Mouse (Mus musculus) hindbrain, embryonic 11.5 days (tissue): ENCODE measurements at regions not wholly inside any gene's neighbourhood (a gene's known extent, or its start where the extent isn't known, plus 50 kb on each side); places are given as distances from the start of the nearest gene placed in this dataset.

Experiments used
- ATAC-seq: fragments of 200-750 bp; cut with Nextera tagmentation; 2 replicates; pipeline ENCODE4 v1.8.0; 2017; ENCODE audit warnings: mild to moderate bottlenecking, moderate TSS enrichment, moderate library complexity; ENCODE audit not compliant: low FRiP score
- DNase-seq: peaks from one replicate; pipeline ENCODE4 v3.0.0-alpha.2; 2015; ENCODE audit warnings: low spot score
- H3K27ac ChIP-seq: fragments of 300-500 bp; sonication (generic); 2 replicates; pipeline ENCODE4 v1.5.1; 2014; ENCODE audit warnings: mild to moderate bottlenecking, low read depth, low read length
- H3K27me3 ChIP-seq: fragments of 300-500 bp; sonication (generic); 2 replicates; pipeline ENCODE4 v1.6.1; 2014; ENCODE audit warnings: mild to moderate bottlenecking, low read length, moderate library complexity, mixed read lengths; ENCODE audit not compliant: control insufficient read depth, insufficient read depth
- H3K36me3 ChIP-seq: fragments of 300-500 bp; sonication (generic); 2 replicates; pipeline ENCODE4 v1.6.1; 2014; ENCODE audit warnings: mild to moderate bottlenecking, low read length, moderate library complexity, mixed read lengths; ENCODE audit not compliant: control insufficient read depth, insufficient read depth
- H3K4me1 ChIP-seq: fragments of 300-500 bp; sonication (generic); replicated peaks from 2 replicates; pipeline ENCODE4 v1.6.1; 2014; ENCODE audit warnings: low read length, mixed read lengths; ENCODE audit not compliant: control insufficient read depth, insufficient read depth
- H3K4me2 ChIP-seq: fragments of 300-500 bp; sonication (generic); replicated peaks from 2 replicates; pipeline ENCODE4 v1.6.1; 2014; ENCODE audit warnings: mild to moderate bottlenecking, low read depth, low read length
- H3K4me3 ChIP-seq: fragments of 300-500 bp; sonication (generic); 2 replicates; pipeline ENCODE4 v1.5.1; 2014; ENCODE audit warnings: low read depth, low read length
- H3K9ac ChIP-seq: fragments of 300-500 bp; sonication (generic); 2 replicates; pipeline ENCODE4 v1.6.1; 2014; ENCODE audit warnings: low read depth, low read length
- H3K9me3 ChIP-seq: fragments of 300-500 bp; sonication (generic); 2 replicates; pipeline ENCODE4 v1.6.1; 2016; ENCODE audit warnings: low read length; ENCODE audit not compliant: control insufficient read depth
- WGBS: fragments of 180-500 bp; shearing (Covaris S2); extraction: QIAGEN DNeasy Blood & Tissue Kit; methylation state at CpG from one replicate; pipeline ENCODE4 v1.1.7; 2014; 5-methylcytosine and 5-hydroxymethylcytosine counted together

DNA sequence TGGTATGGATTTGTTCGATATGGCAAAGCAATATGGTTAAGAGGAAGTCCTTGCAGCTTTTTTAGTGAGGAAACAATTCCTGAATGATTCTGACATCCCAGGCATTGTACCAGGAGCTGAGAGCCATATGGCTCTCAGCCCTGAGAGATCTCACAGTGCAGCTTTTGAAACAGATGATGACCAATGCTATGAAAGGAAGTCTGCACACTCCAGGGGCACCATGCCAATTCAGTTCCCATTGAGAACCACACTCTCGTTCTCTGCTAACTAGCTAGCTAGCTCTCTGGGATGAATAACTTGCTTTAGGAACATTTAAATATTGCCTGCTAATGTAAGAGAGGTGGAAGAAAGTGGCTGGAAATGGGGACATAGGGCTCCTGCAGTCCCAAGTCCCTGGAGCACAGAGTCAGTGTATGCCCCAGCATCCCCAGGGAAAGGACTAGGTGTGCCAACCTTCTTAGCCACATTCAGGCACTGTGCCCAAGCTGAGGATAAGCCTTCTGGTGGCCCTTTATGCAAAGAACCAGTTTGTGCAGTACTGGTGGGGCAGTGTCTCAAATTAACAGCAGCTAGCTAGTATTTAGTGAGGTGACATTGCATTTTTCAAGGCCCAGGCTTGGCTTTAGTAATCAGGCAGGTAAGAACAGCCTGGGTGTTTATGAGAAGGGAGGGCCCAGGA, 61.8 kb upstream of the Nampt start:
- H3K9me3 ChIP-seq: no peaks in the 10 kb centered on the region
- DNase-seq: no peak
- H3K4me2 ChIP-seq: no peak overlapping the region
- H3K9ac ChIP-seq: no peak overlapping the region
- ATAC-seq: no peak
- no peaks in the 10 kb centered on the region for H3K27me3 ChIP-seq
- H3K4me3 ChIP-seq: no peak overlapping the region
- H3K4me1 ChIP-seq: no peaks in the 10 kb centered on the region
- H3K36me3 ChIP-seq: no peaks in the 10 kb centered on the region
- H3K27ac ChIP-seq: no peak overlapping the region
- 85% methylated on average over 2 of the region's 2 CpGs for WGBS

DNA sequence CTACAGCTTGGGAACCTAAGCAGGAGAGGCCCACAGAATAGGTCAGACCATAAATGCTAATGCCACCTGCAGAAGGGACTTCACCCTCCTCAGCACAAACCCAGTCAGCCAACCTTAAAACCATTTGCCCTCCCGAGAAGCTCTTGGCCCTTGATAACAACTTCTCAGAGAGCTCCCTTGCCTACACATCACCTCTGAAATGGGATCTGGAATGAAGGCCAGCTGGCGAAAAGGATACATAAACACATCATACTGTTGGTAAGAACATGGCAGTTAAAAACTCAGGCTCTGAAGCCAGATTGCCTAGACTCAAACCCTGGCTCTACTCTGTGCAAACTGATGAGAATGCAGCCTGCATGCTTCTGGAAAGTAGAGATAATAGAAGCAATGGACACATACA, 61.2 kb upstream of the Nampt start:
- DNase-seq: no peak
- Histone ChIP-seq H3K27ac (no peak overlapping the region), H3K4me3 (no peak overlapping the region), H3K4me2 (no peak overlapping the region), H3K4me1 (no peaks in the 10 kb centered on the region), H3K27me3 (no peaks in the 10 kb centered on the region), H3K9me3 (no peaks in the 10 kb centered on the region), H3K36me3 (no peaks in the 10 kb centered on the region), H3K9ac (no peak overlapping the region)
- ATAC-seq: no peak
- 91% methylated on average over 2 of the region's 2 CpGs for WGBS

- H3K9me3 ChIP-seq: no peaks in the 10 kb centered on the region
- H3K4me3 ChIP-seq: no peak overlapping the region
- no peak overlapping the region for H3K27ac ChIP-seq
- H3K27me3 ChIP-seq: no peaks in the 10 kb centered on the region
- H3K9ac ChIP-seq: no peak overlapping the region
- DNase-seq (no peak), ATAC-seq (no peak)
- no peaks in the 10 kb centered on the region for H3K4me1 ChIP-seq
- WGBS: 86% methylated on average over 3 of the region's 3 CpGs
- no peak overlapping the region for H3K4me2 ChIP-seq
- no peaks in the 10 kb centered on the region for H3K36me3 ChIP-seq
Observed at GRCm38 (mm10) chr12:32760627-32761026, 58.7 kb upstream of the Nampt start.

DNA sequence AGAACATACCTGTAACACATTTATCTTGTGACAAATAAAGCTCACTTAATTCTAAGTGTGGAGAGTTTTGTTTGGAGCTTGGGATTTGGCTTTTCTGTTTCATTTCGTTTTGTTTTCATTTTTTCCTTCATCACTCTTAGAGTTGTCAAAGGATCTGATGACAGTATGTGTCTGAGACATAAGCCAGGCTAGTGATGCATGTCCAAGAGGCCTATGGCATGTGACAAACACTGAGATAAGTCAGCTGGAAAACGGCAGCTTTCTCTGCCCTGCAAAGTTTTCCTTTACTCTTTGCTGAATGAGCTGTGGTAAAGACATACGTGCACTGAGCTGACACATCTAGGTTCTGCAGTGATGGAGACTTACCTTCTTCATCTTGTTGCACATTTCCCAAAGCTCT, 58.3 kb upstream of the Nampt start:
- DNase-seq: no peak
- no peak overlapping the region for H3K4me3 ChIP-seq
- no peak overlapping the region for H3K9ac ChIP-seq
- H3K4me1 ChIP-seq: no peaks in the 10 kb centered on the region
- H3K27ac ChIP-seq: no peak overlapping the region
- no peaks in the 10 kb centered on the region for H3K9me3 ChIP-seq
- no peaks in the 10 kb centered on the region for H3K36me3 ChIP-seq
- H3K27me3 ChIP-seq: no peaks in the 10 kb centered on the region
- WGBS: 71% methylated on average over 3 of the region's 3 CpGs
- ATAC-seq: no peak
- H3K4me2 ChIP-seq: no peak overlapping the region

DNA sequence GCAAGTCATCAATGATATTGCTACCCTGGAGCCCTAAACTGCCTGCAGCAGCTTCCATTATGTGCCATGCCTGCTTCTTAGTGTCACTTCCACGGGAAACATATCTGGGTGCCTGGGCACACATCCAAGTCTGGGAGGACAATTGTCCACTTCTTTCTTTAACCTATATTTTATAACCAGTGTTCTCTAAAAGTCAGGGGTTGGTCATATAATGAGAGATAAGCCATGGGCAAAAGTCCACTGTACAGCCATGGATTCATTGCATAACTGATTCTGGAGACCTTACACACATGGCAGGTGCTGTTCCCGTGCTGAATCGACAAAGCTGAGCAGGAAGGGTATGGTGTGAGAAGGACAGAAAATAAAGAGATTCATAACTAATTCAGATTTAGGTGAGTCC, 55.1 kb upstream of the Nampt start:
- H3K4me3 ChIP-seq: no peak overlapping the region
- H3K4me2 ChIP-seq: no peak overlapping the region
- H3K4me1 ChIP-seq: no peaks in the 10 kb centered on the region
- ATAC-seq: no peak
- DNase-seq: no peak
- H3K27ac ChIP-seq: no peak overlapping the region
- 91% methylated on average over 3 of the region's 3 CpGs for WGBS
- H3K27me3 ChIP-seq: no peaks in the 10 kb centered on the region
- no peak overlapping the region for H3K9ac ChIP-seq
- no peaks in the 10 kb centered on the region for H3K9me3 ChIP-seq
- no peaks in the 10 kb centered on the region for H3K36me3 ChIP-seq

- no peaks in the 10 kb centered on the region for H3K27me3 ChIP-seq
- H3K4me3 ChIP-seq: no peak overlapping the region
- DNase-seq (no peak), ATAC-seq (no peak)
- no peak overlapping the region for H3K27ac ChIP-seq
- H3K9ac ChIP-seq: no peak overlapping the region
- H3K4me1 ChIP-seq: no peaks in the 10 kb centered on the region
- H3K36me3 ChIP-seq: no peaks in the 10 kb centered on the region
- WGBS: 88% methylated on average over 7 of the region's 7 CpGs
- H3K9me3 ChIP-seq: no peaks in the 10 kb centered on the region
- no peak overlapping the region for H3K4me2 ChIP-seq
Observed at GRCm38 (mm10) chr12:32764747-32765146, 54.6 kb upstream of the Nampt start.

- no peaks in the 10 kb centered on the region for H3K27me3 ChIP-seq
- no peak overlapping the region for H3K9ac ChIP-seq
- no peak overlapping the region for H3K4me3 ChIP-seq
- no peaks in the 10 kb centered on the region for H3K36me3 ChIP-seq
- DNase-seq (no peak), ATAC-seq (no peak)
- no peaks in the 10 kb centered on the region for H3K9me3 ChIP-seq
- H3K4me1 ChIP-seq: no peaks in the 10 kb centered on the region
- H3K27ac ChIP-seq: no peak overlapping the region
- H3K4me2 ChIP-seq: no peak overlapping the region
Observed at GRCm38 (mm10) chr12:32765861-32766260, 53.5 kb upstream of the Nampt start.

- H3K9ac ChIP-seq: no peak overlapping the region
- 79% methylated on average over 3 of the region's 3 CpGs for WGBS
- no peak overlapping the region for H3K27ac ChIP-seq
- ATAC-seq: no peak
- no peaks in the 10 kb centered on the region for H3K36me3 ChIP-seq
- DNase-seq: no peak
- no peak overlapping the region for H3K4me3 ChIP-seq
- no peak overlapping the region for H3K4me2 ChIP-seq
- no peaks in the 10 kb centered on the region for H3K4me1 ChIP-seq
- no peaks in the 10 kb centered on the region for H3K27me3 ChIP-seq
- H3K9me3 ChIP-seq: no peaks in the 10 kb centered on the region
Observed at GRCm38 (mm10) chr12:32766575-32766974, 52.8 kb upstream of the Nampt start.

DNA sequence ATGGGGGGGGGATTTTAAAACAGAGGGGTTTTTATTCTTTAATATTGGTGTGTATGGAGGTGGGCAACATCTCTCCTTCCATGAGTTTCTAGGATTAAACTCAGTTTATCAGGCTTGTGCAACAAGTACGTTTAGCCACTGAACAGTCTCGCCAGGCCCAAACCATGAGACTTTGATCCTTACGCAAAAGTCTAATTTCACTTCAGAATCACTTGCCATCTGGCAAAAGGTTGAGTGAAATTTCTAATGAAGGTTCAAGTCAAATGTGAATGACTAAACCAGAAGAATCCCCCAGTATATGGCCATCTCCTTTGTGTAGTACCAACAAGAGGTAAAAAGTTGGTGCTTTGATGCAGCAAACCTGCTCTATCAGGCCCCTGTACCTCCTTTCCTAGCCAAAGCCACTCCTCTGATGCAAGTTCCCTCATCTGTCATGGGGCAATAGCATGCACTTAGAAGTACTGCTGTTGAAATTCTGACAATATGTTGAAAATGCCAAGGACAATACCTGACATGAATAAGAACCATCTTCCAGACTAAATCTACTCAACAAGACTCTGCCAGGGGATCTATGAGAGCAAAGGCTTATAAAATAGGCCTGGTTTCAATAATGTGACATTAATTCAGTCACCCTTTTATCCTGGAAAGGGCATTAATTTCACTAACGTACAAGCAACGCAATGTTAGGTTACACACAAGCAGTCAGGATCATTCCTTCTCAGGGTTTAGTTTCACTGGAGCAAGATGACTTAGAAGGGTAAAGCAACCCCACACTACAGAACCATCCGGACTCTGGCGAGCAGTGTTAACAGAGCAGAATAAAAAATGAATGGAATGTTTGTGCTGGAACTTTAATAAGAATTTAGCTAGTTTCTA, 51.9 kb upstream of the Nampt start:
- H3K36me3 ChIP-seq: no peaks in the 10 kb centered on the region

More for the DNA sequence above, 51.9 kb upstream of the Nampt start:
- 93% methylated on average over 7 of the region's 7 CpGs for WGBS
- Histone ChIP-seq H3K27ac (no peak overlapping the region), H3K4me2 (no peak overlapping the region), H3K9ac (no peak overlapping the region), H3K27me3 (no peaks in the 10 kb centered on the region), H3K9me3 (no peaks in the 10 kb centered on the region), H3K4me3 (no peak overlapping the region), H3K4me1 (no peaks in the 10 kb centered on the region)
- no peak for ATAC-seq
- DNase-seq: no peak
